Mouse (Mus musculus): Measurements from ENCODE around the gene Slc17a1.

The Slc17a1 gene

GRCm38 (mm10) chr13:23889011-23889605 lies 21.6 kb downstream of the Slc17a1 start:
- peak; percentile 54 for DNase-seq (ENCODE audit: low spot score)

DNA sequence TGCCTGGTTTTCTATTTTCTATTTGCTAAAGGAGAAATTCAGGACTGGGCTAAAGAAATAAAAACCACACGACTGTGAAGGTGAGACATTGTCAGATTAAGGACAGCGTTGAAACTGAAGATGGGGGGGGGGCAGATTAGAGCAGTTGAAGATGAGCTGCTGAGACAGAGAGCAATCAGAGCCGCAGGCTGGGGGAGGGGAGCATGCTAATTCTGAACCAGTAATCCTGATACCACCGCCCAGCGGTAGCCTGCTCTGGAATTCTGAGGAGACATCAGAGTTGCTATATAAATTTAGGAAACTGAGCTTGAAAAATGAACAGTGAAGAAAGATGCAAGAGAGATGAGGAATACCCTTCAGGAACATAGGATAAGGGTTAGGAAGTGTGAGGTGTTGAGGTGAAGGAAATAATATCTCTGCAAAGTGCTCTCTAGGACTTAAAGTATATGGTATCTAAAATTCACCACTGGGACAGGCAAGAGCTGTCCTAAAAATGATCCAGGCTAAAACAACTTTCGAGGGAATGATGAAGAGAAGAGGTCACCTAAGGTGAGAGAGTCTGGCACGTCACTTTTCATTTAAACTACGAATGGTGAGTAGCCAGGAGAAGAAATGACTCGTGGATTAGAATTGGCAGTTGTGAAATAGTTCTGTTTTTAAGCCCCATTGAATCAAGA lies 25.2 kb downstream of the Slc17a1 start:
- no peak for DNase-seq (ENCODE audit: low spot score)

GRCm38 (mm10) chr13:23893269-23893593 lies 25.7 kb downstream of the Slc17a1 start:
- peak; percentile 48 for DNase-seq (ENCODE audit: low spot score)

DNA sequence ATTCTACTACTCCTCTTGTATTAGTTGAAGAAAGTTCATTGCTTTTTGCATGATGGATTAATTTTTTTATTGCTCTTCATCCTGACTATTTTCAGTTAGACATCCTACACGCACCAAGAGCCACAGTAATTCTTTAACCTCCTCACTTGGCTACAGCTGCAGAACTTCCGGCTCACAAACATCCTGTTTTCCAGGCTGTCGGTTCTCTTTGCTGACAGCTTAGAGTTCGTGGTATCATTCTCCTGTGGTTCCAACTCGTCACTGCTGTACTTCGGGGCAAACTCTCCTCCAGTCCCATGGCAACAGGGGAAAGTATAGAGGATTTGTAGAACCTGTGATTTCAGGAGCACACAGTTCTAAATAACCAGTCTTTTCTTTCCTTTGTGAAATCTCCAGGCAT lies 30.7 kb downstream of the Slc17a1 start:
- DNase-seq (ENCODE audit: low spot score), result no peak

- no peak for DNase-seq (ENCODE audit: low spot score)
These were observed 39.4 kb downstream of the Slc17a1 start for GRCm38 (mm10) chr13:23906906-23907305.

DNA sequence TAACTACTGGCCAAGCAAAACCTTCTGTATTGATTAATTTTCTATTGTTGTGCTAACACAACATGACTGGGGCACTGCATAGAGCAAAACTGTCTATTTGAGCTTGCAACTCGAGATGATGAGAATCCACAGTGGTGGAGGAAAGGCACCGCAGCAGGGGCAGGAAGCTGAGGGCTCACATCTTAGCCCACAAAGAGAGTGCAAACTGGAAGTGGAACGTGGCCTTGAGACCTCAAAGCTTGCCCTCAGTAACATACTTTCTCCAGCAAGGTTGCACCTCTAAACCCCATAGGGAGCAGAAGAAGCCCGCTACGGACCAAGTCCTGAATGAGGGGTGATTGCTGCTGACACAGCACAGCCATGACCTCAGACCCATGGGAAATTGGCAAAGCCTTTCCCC lies 42.6 kb downstream of the Slc17a1 start:
- no peak for DNase-seq (ENCODE audit: low spot score)

DNA sequence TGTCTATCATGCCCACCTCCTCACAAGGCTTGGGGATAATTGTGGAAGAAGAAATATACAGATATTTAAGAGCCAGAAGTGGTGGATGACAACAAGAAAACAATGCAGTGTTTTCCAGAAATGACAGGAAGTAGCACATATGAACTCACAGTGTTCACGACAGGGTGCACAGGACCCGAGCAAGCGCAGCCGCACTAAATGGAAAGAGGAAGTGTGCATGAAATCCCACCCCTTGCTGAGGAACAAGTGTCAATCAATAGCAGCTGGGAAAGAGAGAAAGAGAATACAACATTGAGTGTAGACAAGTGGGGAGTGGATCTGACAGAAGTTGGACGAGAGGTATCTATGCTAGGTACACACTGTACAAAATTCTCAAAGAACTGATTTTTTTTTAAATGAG lies 43.8 kb downstream of the Slc17a1 start:
- DNase-seq (ENCODE audit: low spot score), result no peak

- peak; percentile 24 for DNase-seq (ENCODE audit: low spot score)
These were observed 46.3 kb downstream of the Slc17a1 start for GRCm38 (mm10) chr13:23913791-23914306.

DNA sequence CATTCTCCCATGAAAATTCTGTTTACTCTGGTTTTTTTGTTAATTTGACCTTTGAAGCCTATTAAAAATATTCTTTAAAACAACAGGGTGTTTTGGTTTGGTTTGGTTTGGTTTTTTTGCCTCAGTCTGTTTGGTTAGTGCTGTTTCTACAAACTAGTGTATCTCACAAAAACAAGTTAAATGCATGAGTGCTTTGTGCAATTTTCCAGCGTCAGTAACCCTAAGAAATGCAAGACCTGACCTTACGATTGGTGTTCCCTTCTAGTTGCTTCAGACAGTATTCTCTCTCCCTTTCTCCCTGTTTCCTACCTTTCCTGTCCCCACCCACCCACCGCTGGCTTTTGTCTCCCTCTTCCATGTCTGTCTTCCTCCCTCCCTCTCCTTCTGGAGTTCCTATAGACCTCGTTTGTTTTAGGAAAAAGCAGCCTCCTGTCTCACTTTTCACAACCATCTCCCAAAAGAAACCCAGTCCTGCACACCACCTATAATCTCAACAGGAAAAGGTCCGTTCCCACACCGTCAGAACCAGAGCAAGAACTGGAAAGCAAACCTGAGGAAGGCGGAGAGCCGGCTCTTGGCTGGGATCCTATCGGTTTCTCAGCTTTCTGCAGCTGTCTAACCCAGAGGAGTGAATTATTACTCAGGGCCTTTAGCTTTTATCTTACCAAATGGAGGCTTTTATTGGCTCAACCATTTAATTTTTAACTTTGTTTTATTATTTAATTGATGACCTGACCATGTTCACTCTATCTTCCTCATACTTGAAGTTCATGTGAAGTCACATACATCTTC lies 47.0 kb downstream of the Slc17a1 start, which contains the start of gene Slc17a4:
Gene Slc17a4, minus strand, starts transcription at position 634 of the 792 bp plus-strand sequence.
- DNase-seq (ENCODE audit: low spot score), result no peak

- peak; percentile 24 for DNase-seq (ENCODE audit: low spot score)
These were observed 48.6 kb downstream of the Slc17a1 start for GRCm38 (mm10) chr13:23916132-23916531.

DNA sequence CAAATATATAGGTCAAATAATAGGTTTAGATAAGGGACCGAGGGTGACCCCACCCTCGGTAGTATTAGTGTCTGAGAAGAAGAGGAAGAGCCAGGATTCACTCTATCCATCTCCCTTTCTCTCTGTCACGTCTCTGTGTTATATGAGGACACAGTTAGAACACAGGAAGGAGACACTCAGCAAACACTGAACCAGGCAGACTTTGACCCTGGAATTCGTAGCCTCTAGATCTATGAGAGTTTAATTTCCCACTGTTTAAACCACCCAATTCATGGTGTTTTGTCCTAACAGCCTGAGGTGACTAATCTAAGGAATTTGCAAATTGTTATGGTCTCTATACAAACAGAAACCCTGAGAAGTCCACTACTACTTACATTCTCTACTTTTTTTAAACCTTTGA lies 50.1 kb downstream of the Slc17a1 start:
- no peak for DNase-seq (ENCODE audit: low spot score)

GRCm38 (mm10) chr13:23925792-23926191 lies 58.2 kb downstream of the Slc17a1 start:
- DNase-seq (ENCODE audit: low spot score), result no peak

GRCm38 (mm10) chr13:23928637-23929036 lies 61.1 kb downstream of the Slc17a1 start:
- DNase-seq (ENCODE audit: low spot score), result no peak

GRCm38 (mm10) chr13:23930461-23930860 lies 62.9 kb downstream of the Slc17a1 start:
- DNase-seq (ENCODE audit: low spot score), result no peak

DNA sequence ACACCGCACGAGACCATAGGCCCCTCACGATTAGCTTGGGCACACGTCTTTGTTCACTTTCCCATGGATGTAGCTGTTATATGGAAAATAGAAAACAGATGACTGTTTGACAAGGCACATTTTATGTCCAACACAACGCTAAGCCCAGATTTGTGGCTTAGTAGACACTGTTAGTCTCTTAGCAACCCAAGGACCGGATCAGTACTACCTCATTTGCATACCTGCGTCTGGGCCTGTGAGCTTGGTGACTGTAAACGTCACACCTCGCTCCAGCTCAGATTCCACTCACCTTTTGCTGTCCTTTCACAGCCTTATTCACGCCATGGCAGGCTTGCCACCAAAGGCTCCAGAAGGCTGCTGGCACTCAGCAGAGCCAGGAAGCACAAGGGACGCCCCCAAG lies 63.4 kb downstream of the Slc17a1 start:
- no peak for DNase-seq (ENCODE audit: low spot score)

- no peak for DNase-seq (ENCODE audit: low spot score)
These were observed 66.1 kb downstream of the Slc17a1 start, which contains the start of gene Hist1h2ba for GRCm38 (mm10) chr13:23933421-23934210. TSS of gene Hist1h2ba (minus strand) at chr13:23934156.

- no peak for DNase-seq (ENCODE audit: low spot score)
These were observed 66.6 kb downstream of the Slc17a1 start, which contains the start of gene Hist1h2aa for GRCm38 (mm10) chr13:23934211-23934520. TSS of gene Hist1h2aa (plus strand) at chr13:23934462.

DNA sequence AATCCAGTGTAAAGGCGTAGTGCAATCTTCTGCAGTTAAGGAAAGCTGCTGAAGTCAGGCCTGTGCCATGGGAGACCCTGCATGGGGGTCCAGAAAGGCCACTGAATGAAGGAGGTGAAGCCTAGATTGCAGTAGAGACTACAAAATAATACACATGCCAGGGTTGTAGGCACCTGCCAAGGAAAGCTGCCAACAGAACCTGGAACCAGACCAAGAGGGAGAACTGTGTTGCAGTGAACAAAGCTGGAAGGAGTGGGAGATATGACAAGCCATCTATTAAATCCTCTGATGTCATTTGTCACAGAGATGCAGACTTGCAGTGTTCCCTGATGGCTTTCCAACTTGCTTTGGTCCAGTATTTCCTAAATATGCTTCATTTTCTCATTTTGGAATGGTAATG lies 71.1 kb downstream of the Slc17a1 start:
- DNase-seq (ENCODE audit: low spot score), result no peak

DNA sequence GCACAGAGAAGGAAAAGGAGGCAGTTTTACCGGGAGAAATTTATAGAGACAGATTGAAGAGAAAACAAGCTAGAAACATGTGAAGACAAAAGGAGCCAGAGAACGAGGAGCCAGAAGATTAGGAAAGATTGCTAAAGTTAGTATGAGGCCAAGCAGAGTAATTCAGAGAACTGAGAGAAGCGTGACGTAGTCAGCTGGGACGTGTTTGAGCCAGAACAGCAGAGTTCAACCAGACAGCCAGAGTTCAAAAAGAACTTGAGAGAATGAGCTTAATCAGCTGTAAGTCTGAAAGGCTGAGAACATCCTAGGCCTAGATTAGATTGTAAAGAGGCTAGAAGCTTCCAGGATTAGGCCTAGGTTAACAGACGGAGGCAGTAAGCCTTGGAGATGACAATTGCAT lies 72.7 kb downstream of the Slc17a1 start:
- no peak for DNase-seq (ENCODE audit: low spot score)

GRCm38 (mm10) chr13:23942861-23943260 lies 75.3 kb downstream of the Slc17a1 start:
- peak; percentile 23 for DNase-seq (ENCODE audit: low spot score)

Data from embryo, embryonic 10.5 days (tissue).